Mouse (Mus musculus): ENCODE results near the gene Gpr165.

The Gpr165 gene

DNA sequence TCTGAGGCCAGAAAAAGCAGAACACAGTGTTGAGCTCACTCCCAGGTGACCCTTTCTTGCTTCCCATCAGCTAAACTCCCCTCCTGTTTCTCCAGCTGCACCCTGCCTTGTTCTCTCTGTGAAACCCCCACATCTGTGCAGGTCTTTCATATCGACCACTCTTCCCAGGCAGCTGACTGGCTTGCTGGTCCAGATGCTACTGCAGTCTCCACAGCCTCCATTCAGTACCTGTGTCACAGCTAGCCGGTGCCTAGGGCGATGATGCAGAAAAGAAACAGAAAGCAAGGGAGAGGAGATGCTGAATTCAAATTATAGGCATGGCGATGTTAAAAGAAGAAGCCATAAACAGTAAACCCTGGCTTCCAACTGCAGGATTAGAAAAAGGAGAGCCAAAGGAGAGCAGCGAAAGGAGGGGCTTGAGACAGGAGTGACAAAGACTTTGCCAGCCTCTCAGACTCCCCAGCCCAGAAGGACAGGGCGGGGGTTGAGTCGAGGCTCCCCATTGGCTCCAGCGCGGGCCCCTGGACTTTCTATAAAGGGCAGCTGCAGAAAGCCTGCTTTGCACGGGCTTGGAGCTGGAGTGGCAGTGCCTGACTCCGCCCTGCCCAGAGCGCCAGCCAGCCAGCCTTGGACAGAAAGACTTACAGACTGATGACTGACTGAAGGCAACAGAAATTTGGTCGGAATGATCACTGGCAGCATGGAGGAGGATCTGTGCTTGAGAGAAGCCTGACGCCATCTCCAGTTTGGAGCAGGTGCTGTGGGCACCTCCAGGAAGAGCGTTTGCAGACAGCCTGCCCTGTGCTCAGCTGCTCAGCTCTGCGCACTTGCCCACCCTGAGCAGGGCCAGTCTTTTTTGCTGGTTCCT, at the start of gene Gpr165:
TSS of gene Gpr165 (plus strand) at position 535 of the 868 bp plus-strand sequence.
- no peak for DNase-seq (ENCODE audit: low read depth, low spot score)

DNA sequence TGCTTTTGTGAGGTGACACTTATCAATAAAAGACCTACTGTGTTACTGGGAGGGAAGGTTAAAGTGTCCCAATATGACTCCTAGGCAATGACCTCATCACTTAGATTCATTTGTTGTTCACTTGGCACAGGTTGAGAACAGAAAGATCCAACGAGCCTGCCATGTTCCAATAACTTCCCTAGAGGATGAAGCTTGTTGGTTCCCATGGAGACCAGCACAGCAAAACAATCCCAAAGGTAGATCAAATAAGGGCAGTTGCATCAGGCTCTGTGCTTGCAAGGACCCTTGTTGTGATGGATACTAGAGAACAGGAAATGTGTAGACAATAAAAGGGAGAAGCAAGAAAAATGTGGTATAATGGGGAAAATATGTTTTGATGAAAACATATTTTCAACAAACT, 38.4 kb upstream of the Gpr165 start:
- DNase-seq (ENCODE audit: low read depth, low spot score) = no peak
